Mouse (Mus musculus) bone marrow, adult 2 months (tissue): ENCODE results near the gene Cyp2g1.

Experiments
- CTCF ChIP-seq: fragments of 200-500 bp; IDR thresholded peaks from 2 replicates; pipeline ENCODE4 v1.5.1; 2011; ENCODE audit warnings: low read length, control low read depth; ENCODE audit not compliant: control insufficient read depth, insufficient read depth
- POLR2A ChIP-seq: fragments of 200-500 bp; IDR thresholded peaks from 2 replicates; pipeline ENCODE4 v1.6.1; 2011; ENCODE audit warnings: low read depth, mild to moderate bottlenecking, control low read depth, low read length, borderline replicate concordance; ENCODE audit not compliant: control insufficient read depth

GRCm38 (mm10) chr7:26800104-26800503 lies 8.6 kb upstream of the Cyp2g1 start:
- TF ChIP-seq CTCF (no peak), POLR2A (no peak)
